Mouse (Mus musculus): ENCODE data around the gene Il4i1. TPM values are rescaled to one million over a fixed set of nuclear protein-coding genes. Genes with fewer than 3 reads are reported as not detected.

The Il4i1 gene
- polyA plus RNA-seq, 1 experiment, result 13.8 TPM

GRCm38 (mm10) chr7:44852259-44853027 lies 36.3 kb downstream of the Il4i1 start:
- no peaks in the 10 kb centered on the region for H3K27me3 ChIP-seq (ENCODE audit: control insufficient read depth, insufficient read depth, low read length)
- no peak overlapping the region for H3K27ac ChIP-seq (ENCODE audit: insufficient read depth, low read depth, low read length)
- no peak overlapping the region for H3K4me3 ChIP-seq (ENCODE audit: low read depth, low read length)
- WGBS, result 90% methylated on average over 36 of the region's 36 CpGs
- H3K36me3 ChIP-seq (ENCODE audit: control insufficient read depth, insufficient read depth, low read length), result no peaks in the 10 kb centered on the region
- TF ChIP-seq POLR2A (IDR thresholded peaks at IDR 0.05; ENCODE audit: low read depth, low read length) (no peak), CTCF (IDR thresholded peaks at IDR 0.05; ENCODE audit: extremely low read depth, insufficient read length, insufficient replicate concordance, low read depth, low read length) (no peak)
- peaks cover 19% of the 10 kb centered on the region for H3K4me1 ChIP-seq (ENCODE audit: control insufficient read depth, insufficient read depth, insufficient read length, low read length)

- Histone ChIP-seq H3K27ac (ENCODE audit: insufficient read depth, low read depth, low read length) (no peak overlapping the region), H3K4me3 (ENCODE audit: low read depth, low read length) (no peak overlapping the region), H3K4me1 (ENCODE audit: control insufficient read depth, insufficient read depth, insufficient read length, low read length) (peaks cover 16% of the 10 kb centered on the region), H3K36me3 (ENCODE audit: control insufficient read depth, insufficient read depth, low read length) (no peaks in the 10 kb centered on the region), H3K27me3 (ENCODE audit: control insufficient read depth, insufficient read depth, low read length) (no peaks in the 10 kb centered on the region)
- WGBS, result 91% methylated on average over 2 of the region's 2 CpGs
- TF ChIP-seq CTCF (IDR thresholded peaks at IDR 0.05; ENCODE audit: extremely low read depth, insufficient read length, insufficient replicate concordance, low read depth, low read length) (no peak), POLR2A (IDR thresholded peaks at IDR 0.05; ENCODE audit: low read depth, low read length) (no peak)
Measured at GRCm38 (mm10) chr7:44853065-44853464, 36.9 kb downstream of the Il4i1 start.

GRCm38 (mm10) chr7:44853596-44854355 lies 37.6 kb downstream of the Il4i1 start:
- peak overlapping the region; percentile 97 for H3K27ac ChIP-seq (ENCODE audit: insufficient read depth, low read depth, low read length)
- peaks cover 16% of the 10 kb centered on the region for H3K4me1 ChIP-seq (ENCODE audit: control insufficient read depth, insufficient read depth, insufficient read length, low read length)
- WGBS, result 12% methylated on average over 26 of the region's 26 CpGs
- peak overlapping the region; percentile 86 for H3K4me3 ChIP-seq (ENCODE audit: low read depth, low read length)
- TF ChIP-seq POLR2A (IDR thresholded peaks at IDR 0.05; ENCODE audit: low read depth, low read length) (no peak), CTCF (IDR thresholded peaks at IDR 0.05; ENCODE audit: extremely low read depth, insufficient read length, insufficient replicate concordance, low read depth, low read length) (no peak)
- no peaks in the 10 kb centered on the region for H3K36me3 ChIP-seq (ENCODE audit: control insufficient read depth, insufficient read depth, low read length)
- no peaks in the 10 kb centered on the region for H3K27me3 ChIP-seq (ENCODE audit: control insufficient read depth, insufficient read depth, low read length)

- WGBS, result under 1% methylated on average over 45 of the region's 45 CpGs
- Histone ChIP-seq H3K4me1 (ENCODE audit: control insufficient read depth, insufficient read depth, insufficient read length, low read length) (peaks cover 16% of the 10 kb centered on the region), H3K36me3 (ENCODE audit: control insufficient read depth, insufficient read depth, low read length) (no peaks in the 10 kb centered on the region), H3K4me3 (ENCODE audit: low read depth, low read length) (peak overlapping the region; percentile 86), H3K27ac (ENCODE audit: insufficient read depth, low read depth, low read length) (peak overlapping the region; percentile 97), H3K27me3 (ENCODE audit: control insufficient read depth, insufficient read depth, low read length) (no peaks in the 10 kb centered on the region)
- peak; percentile 89 for TF ChIP-seq POLR2A (IDR thresholded peaks at IDR 0.05; ENCODE audit: low read depth, low read length)
- TF ChIP-seq CTCF (IDR thresholded peaks at IDR 0.05; ENCODE audit: extremely low read depth, insufficient read length, insufficient replicate concordance, low read depth, low read length), result 0 out of 2 replicates have a peak, but pooled peaks have one; percentile 3
Measured at GRCm38 (mm10) chr7:44854356-44855031, 38.3 kb downstream of the Il4i1 start.

GRCm38 (mm10) chr7:44855036-44855435 lies 38.8 kb downstream of the Il4i1 start:
- Histone ChIP-seq H3K36me3 (ENCODE audit: control insufficient read depth, insufficient read depth, low read length) (no peaks in the 10 kb centered on the region), H3K27me3 (ENCODE audit: control insufficient read depth, insufficient read depth, low read length) (no peaks in the 10 kb centered on the region), H3K4me3 (ENCODE audit: low read depth, low read length) (peak overlapping the region; percentile 86), H3K4me1 (ENCODE audit: control insufficient read depth, insufficient read depth, insufficient read length, low read length) (peaks cover 16% of the 10 kb centered on the region), H3K27ac (ENCODE audit: insufficient read depth, low read depth, low read length) (peak overlapping the region; percentile 97)
- 13% methylated on average over 10 of the region's 10 CpGs for WGBS
- TF ChIP-seq POLR2A (IDR thresholded peaks at IDR 0.05; ENCODE audit: low read depth, low read length), result no peak
- TF ChIP-seq CTCF (IDR thresholded peaks at IDR 0.05; ENCODE audit: extremely low read depth, insufficient read length, insufficient replicate concordance, low read depth, low read length), result no peak

GRCm38 (mm10) chr7:44856265-44856916 lies 40.2 kb downstream of the Il4i1 start:
- WGBS, result 47% methylated on average over 9 of the region's 9 CpGs
- Histone ChIP-seq H3K4me3 (ENCODE audit: low read depth, low read length) (no peak overlapping the region), H3K27ac (ENCODE audit: insufficient read depth, low read depth, low read length) (peak overlapping the region; percentile 61), H3K36me3 (ENCODE audit: control insufficient read depth, insufficient read depth, low read length) (no peaks in the 10 kb centered on the region; the same call in 1 of the 2 replicates), H3K4me1 (ENCODE audit: control insufficient read depth, insufficient read depth, insufficient read length, low read length) (peaks cover 11% of the 10 kb centered on the region), H3K27me3 (ENCODE audit: control insufficient read depth, insufficient read depth, low read length) (no peaks in the 10 kb centered on the region)
- no peak for TF ChIP-seq POLR2A (IDR thresholded peaks at IDR 0.05; ENCODE audit: low read depth, low read length)
- TF ChIP-seq CTCF (IDR thresholded peaks at IDR 0.05; ENCODE audit: extremely low read depth, insufficient read length, insufficient replicate concordance, low read depth, low read length), result no peak

All from small intestine, adult 2 months (tissue).